8 mouse cellular contexts compared by ENCODE assay signal in genomic region chr13:112987532-112987943, GRCm38 (mm10). TPM values are rescaled to one million over a fixed set of nuclear protein-coding genes. Genes with fewer than 3 reads are reported as not detected.
A peak's percentile ranks its signal among the peaks of the same experiment; 100 is the strongest.
DNase-seq lines count a peak whose midpoint lies in the region; ATAC-seq and TF ChIP-seq lines count a peak whose summit lies in the region.

Gene Ccno, plus strand, starts transcription at chr13:112987802.

- H3K27me3 ChIP-seq in hindbrain, postnatal 0 days (ENCODE audit: insufficient read depth, low read length) = peaks cover 41% of the 10 kb centered on the region

- no peak for TF ChIP-seq CTCF in cortical plate, adult 2 months (IDR thresholded peaks at IDR 0.05; ENCODE audit: extremely low read depth, insufficient read depth, low read length)
- peak; percentile 6; the same call in 1 of the 2 replicates for TF ChIP-seq CTCF in hindbrain, postnatal 0 days (IDR thresholded peaks at IDR 0.05; ENCODE audit: low read depth)
- no peak for TF ChIP-seq CTCF in left cerebral cortex, adult 2 months (IDR thresholded peaks at IDR 0.05)

- intact Hi-C loops in left cerebral cortex, adult 2 months (cut with DNase I) = loop anchor here (1.0 kb wide), 1 partner anchor 60 kb away; the partner anchor contains the start of genes Dhx29 and Mtrex

- peak; percentile 74 to 85 for DNase-seq in gastrocnemius, adult 8-10 months (ENCODE audit: low spot score in 2 of 2)
- DNase-seq in hindbrain, postnatal 0 days (ENCODE audit: low spot score) = peak; percentile 96
- DNase-seq in left cerebral cortex, adult 2 months (ENCODE audit: extremely low spot score in 1 of 2, low spot score in 2 of 2) = peak; percentile 91 to 93
- DNase-seq in right cerebral cortex, adult 2 months (ENCODE audit: low spot score in 2 of 2) = peak; percentile 91 to 92
- DNase-seq in urinary bladder, postnatal 10 days (ENCODE audit: low spot score) = peak; percentile 77

- H3K36me3 ChIP-seq in hindbrain, postnatal 0 days (ENCODE audit: insufficient read depth, low read length) = no peaks in the 10 kb centered on the region

- peak; percentile 96 for ATAC-seq in activated CD4-positive, CD25-positive, alpha-beta regulatory T cell, adult 4 months
- ATAC-seq in hindbrain, postnatal 0 days = peak; percentile 98
- peak; percentile 83 for ATAC-seq in megakaryocyte, adult 5-6 weeks (ENCODE audit: poor library complexity, severe bottlenecking)

- no peak within 1 kb of the TSS for H3K27ac ChIP-seq in cortical plate, adult 2 months (ENCODE audit: insufficient read depth, low read length)
- H3K27ac ChIP-seq in hindbrain, postnatal 0 days = peak within 1 kb of the TSS; percentile 45; the same call in 1 of the 2 replicates
- H3K27ac ChIP-seq in left cerebral cortex, adult 2 months = no peak within 1 kb of the TSS

- peak within 1 kb of the TSS; percentile 69 for H3K4me2 ChIP-seq in hindbrain, postnatal 0 days (ENCODE audit: low read depth, low read length)

- H3K4me1 ChIP-seq in cortical plate, adult 2 months (ENCODE audit: control insufficient read depth, insufficient read depth, low read length) = 0 out of 2 replicates have a peak, but pooled peaks cover 2% of the 10 kb centered on the region
- H3K4me1 ChIP-seq in hindbrain, postnatal 0 days (ENCODE audit: insufficient read depth, low read length) = no peaks in the 10 kb centered on the region

- H3K9ac ChIP-seq in hindbrain, postnatal 0 days (replicated peaks; ENCODE audit: low read length) = peak within 1 kb of the TSS; percentile 43; the same call in 1 of the 2 replicates

- no peaks in the 10 kb centered on the region for H3K9me3 ChIP-seq in hindbrain, postnatal 0 days (ENCODE audit: low read length)

- WGBS in hindbrain, postnatal 0 days = under 1% methylated on average over 45 of the region's 47 CpGs

- peak; percentile 81 for TF ChIP-seq POLR2A in cortical plate, adult 2 months (IDR thresholded peaks at IDR 0.05; ENCODE audit: extremely low read depth, insufficient read depth, low read length)

- peak within 1 kb of the TSS; percentile 28 for H3K4me3 ChIP-seq in cortical plate, adult 2 months (ENCODE audit: insufficient read depth, low read length)
- peak within 1 kb of the TSS; percentile 54 for H3K4me3 ChIP-seq in hindbrain, postnatal 0 days (ENCODE audit: low read length)
- peak within 1 kb of the TSS; percentile 61 for H3K4me3 ChIP-seq in left cerebral cortex, adult 2 months

RNA-seq across cellular contexts. Expression of gene Ccno, which starts in this region (rescaled TPM):
- not detected for polyA plus RNA-seq in activated CD4-positive, CD25-positive, alpha-beta regulatory T cell, adult 4 months (2017; shearing (Covaris generic))
- polyA plus RNA-seq in cortical plate, adult 2 months (2012; rRNA removed) = 1.8 and 2.7 TPM in 2 replicates
- not detected for total RNA-seq in gastrocnemius, adult 8-10 months (2022)
- total RNA-seq in hindbrain, postnatal 0 days (2014; rRNA removed) = 1.3 and 2.7 TPM in 2 replicates
- polyA plus RNA-seq in hindbrain, postnatal 0 days (2015; fragmentation: Nextera tagmentation; extraction: Ambion mirVana) = 1.7 and 1.9 TPM in 2 replicates
- total RNA-seq in left cerebral cortex, adult 2 months (2021) = 1 to 10 TPM; 1.5 to 2.0 TPM
- total RNA-seq in megakaryocyte, adult 5-6 weeks (2015) = 2.8 and 4.7 TPM in 2 replicates
- total RNA-seq in megakaryocyte, adult 5-6 weeks (2017) = 4.1 and 5.9 TPM in 2 replicates

Comparison
In these comparisons a context has a peak if more than half of its experiments do, and no peak if none do; other contexts are left out.
1. Peak in ATAC-seq in activated CD4-positive, CD25-positive, alpha-beta regulatory T cell, adult 4 months; RNA of the gene not detected or under 1 TPM.
2. Peak in DNase-seq in gastrocnemius, adult 8-10 months; RNA of the gene not detected or under 1 TPM.